ENCODE assay signal across 8 mouse cellular contexts in the genomic region with DNA sequence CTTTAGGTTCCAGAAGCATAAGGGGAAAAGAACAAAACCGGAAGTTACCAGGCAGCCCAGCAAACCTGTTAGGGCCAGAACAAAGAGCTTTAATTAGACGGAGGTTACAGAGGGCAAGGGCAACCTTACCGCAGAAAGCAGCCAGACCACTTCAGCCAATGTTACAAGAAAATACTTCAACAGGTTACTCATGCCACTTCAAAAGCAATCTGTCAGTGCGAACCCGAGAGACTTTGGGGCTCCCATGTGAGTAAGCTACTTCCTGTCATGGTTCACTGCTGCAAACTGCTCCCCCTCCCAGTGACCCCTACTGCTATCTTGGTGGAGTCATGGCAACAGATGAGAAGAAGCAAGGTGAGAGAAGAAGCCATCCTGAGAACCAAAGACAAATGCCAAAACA. TPM values are rescaled to one million over a fixed set of nuclear protein-coding genes. Genes with fewer than 3 reads are reported as not detected.
A peak's percentile ranks its signal among the peaks of the same experiment; 100 is the strongest.
DNase-seq lines count a peak whose midpoint lies in the region; ATAC-seq and TF ChIP-seq lines count a peak whose summit lies in the region.
"Had no signal": no experiment of that assay in that cellular context is flagged by ENCODE, and none has a peak within 500 bp of the region (broad histone marks: within the 10 kb centered on the region; RNA-seq: fewer than 3 reads in every experiment).

No protein-coding gene starts in this region.

- peaks cover 26% of the 10 kb centered on the region for H3K79me2 ChIP-seq in CH12.LX (replicated peaks; ENCODE audit: control insufficient read depth, extremely low read depth, insufficient read depth, poor library complexity, severe bottlenecking)

- H3K4me3 ChIP-seq in CH12.LX (replicated peaks in 1 of 3; ENCODE audit: low read depth in 2 of 3, low read length in 2 of 3, poor library complexity in 1 of 3): peak overlapping the region in 1 of 3 experiments; percentile 11
- no peak overlapping the region for H3K4me3 ChIP-seq in kidney, postnatal 0 days (replicated peaks; ENCODE audit: low read depth, low read length)
- H3K4me3 ChIP-seq: limb, embryonic 13.5 days had no signal

- peaks cover 7 to 58% of the 10 kb centered on the region in 2 experiments for H3K4me1 ChIP-seq in CH12.LX (ENCODE audit: control insufficient read depth in 1 of 2, insufficient read depth in 2 of 2)
- H3K4me1 ChIP-seq in kidney, postnatal 0 days (replicated peaks; ENCODE audit: insufficient read depth, low read length): peaks cover 14% of the 10 kb centered on the region; the same call in 1 of the 2 replicates

- H3K9ac ChIP-seq in CH12.LX (ENCODE audit: insufficient read depth, low read depth): peak overlapping the region; percentile 66
- H3K9ac ChIP-seq in kidney, postnatal 0 days (ENCODE audit: low read depth, low read length): no peak overlapping the region
- H3K9ac ChIP-seq: limb, embryonic 13.5 days had no signal

- H3K4me2 ChIP-seq in CH12.LX (ENCODE audit: insufficient read depth, low read depth, poor library complexity, severe bottlenecking): peak overlapping the region; percentile 94
- H3K4me2 ChIP-seq in kidney, postnatal 0 days (ENCODE audit: low read length): 0 out of 2 replicates have a peak overlapping the region, but pooled peaks have one; percentile 13
- H3K4me2 ChIP-seq: limb, embryonic 13.5 days had no signal

- H3K9me3 ChIP-seq in CH12.LX (replicated peaks; ENCODE audit: low read length): no peaks in the 10 kb centered on the region
- H3K9me3 ChIP-seq in kidney, postnatal 0 days (replicated peaks; ENCODE audit: low read length): no peaks in the 10 kb centered on the region
- H3K9me3 ChIP-seq: limb, embryonic 13.5 days had no signal

- WGBS in kidney, postnatal 0 days: 4% methylated on average over 5 of the region's 5 CpGs

- H3K36me3 ChIP-seq in CH12.LX (replicated peaks in 1 of 2; ENCODE audit: control insufficient read depth in 1 of 2, insufficient read depth in 1 of 2, low read length in 1 of 2): peaks cover 0 to 17% of the 10 kb centered on the region in 2 experiments
- H3K36me3 ChIP-seq in kidney, postnatal 0 days (ENCODE audit: insufficient read depth, low read length): no peaks in the 10 kb centered on the region
- H3K36me3 ChIP-seq: limb, embryonic 13.5 days had no signal

- peak; percentile 52 for DNase-seq in CH12.LX (ENCODE audit: extremely low read depth)
- peak; percentile 52 for DNase-seq in kidney, postnatal 0 days (ENCODE audit: low spot score)
- no peak for DNase-seq in layer of hippocampus, adult 9-10 months (ENCODE audit: low spot score)
- no peak for DNase-seq in right cerebral cortex, adult 2 months (ENCODE audit: low spot score in 2 of 2)
- no peak for DNase-seq in right cerebral cortex, postnatal 14 days

- TF ChIP-seq CTCF in CH12.LX (conservative IDR thresholded peaks at IDR 0.05 in 1 of 2, IDR thresholded peaks at IDR 0.05 in 1 of 2; ENCODE audit: low read depth in 2 of 2, low read length in 2 of 2): no peak
- no peak for TF ChIP-seq CTCF in kidney, postnatal 0 days (IDR thresholded peaks at IDR 0.05; ENCODE audit: low read depth)

- no peaks in the 10 kb centered on the region for H3K27me3 ChIP-seq in CH12.LX (replicated peaks)
- no peaks in the 10 kb centered on the region for H3K27me3 ChIP-seq in kidney, postnatal 0 days (ENCODE audit: insufficient read depth, low read length)
- H3K27me3 ChIP-seq: limb, embryonic 13.5 days had no signal

- peak overlapping the region; percentile 43; the same call in 1 of the 2 replicates for H3K27ac ChIP-seq in CH12.LX (ENCODE audit: insufficient read depth, low read depth)
- H3K27ac ChIP-seq in kidney, postnatal 0 days: peak overlapping the region; percentile 71
- H3K27ac ChIP-seq: limb, embryonic 13.5 days had no signal

- ATAC-seq in common myeloid progenitor, adult 5-6 weeks (replicated peaks; ENCODE audit: low read depth, poor library complexity, severe bottlenecking): peak; percentile 58
- ATAC-seq in kidney, postnatal 0 days (replicated peaks; ENCODE audit: low FRiP score, low read depth): peak; percentile 55
- peak; percentile 86 for ATAC-seq in neutrophil, adult 5-6 weeks (ENCODE audit: extremely low read depth, insufficient number of reproducible peaks, low FRiP score, poor library complexity, severe bottlenecking)

- TF ChIP-seq RAD21 in CH12.LX (IDR thresholded peaks at IDR 0.05; ENCODE audit: low read depth, low read length): no peak

- TF ChIP-seq POLR2A in CH12.LX (IDR thresholded peaks at IDR 0.05; ENCODE audit: low read depth, low read length): no peak

- TF ChIP-seq EP300 in CH12.LX (IDR thresholded peaks at IDR 0.05; ENCODE audit: low read length): no peak; the same call in 1 of the 2 replicates

- dilution Hi-C loops in CH12.LX (cut with MboI; ENCODE audit: extremely low pct_ligation_motif_present, extremely low pct_unique_long_range_greater_than_20kb, low sequenced_read_pairs): no loop called here

- in situ Hi-C loops in CH12.LX (cut with MboI; ENCODE audit: low pct_ligation_motif_present, low pct_unique_long_range_greater_than_20kb, low sequenced_read_pairs): no loop called here

TF ChIP-seq in CH12.LX, 34 proteins besides CTCF, POLR2A, EP300 and RAD21:
- TF ChIP-seq ZMIZ1 (IDR thresholded peaks at IDR 0.05; ENCODE audit: low read depth, low read length) (no peak), MYC (IDR thresholded peaks at IDR 0.05; ENCODE audit: low read depth, low read length) (peak; percentile 59; the same call in 1 of the 2 replicates), MXI1 (IDR thresholded peaks at IDR 0.05; ENCODE audit: low read depth, low read length) (0 out of 2 replicates have a peak, but pooled peaks have one; percentile 55), MAFK (IDR thresholded peaks at IDR 0.05; ENCODE audit: insufficient replicate concordance, low read length) (no peak), TBP (conservative IDR thresholded peaks at IDR 0.05; ENCODE audit: low read depth, low read length) (no peak), MEF2A (IDR thresholded peaks at IDR 0.05; ENCODE audit: borderline replicate concordance, low read depth, low read length) (peak; percentile 57; the same call in 1 of the 2 replicates), HCFC1 (IDR thresholded peaks at IDR 0.05; ENCODE audit: low read depth, low read length) (peak; percentile 27; the same call in 1 of the 2 replicates), JUND (conservative IDR thresholded peaks at IDR 0.05; ENCODE audit: low read depth, low read length) (no peak), BHLHE40 (IDR thresholded peaks at IDR 0.05; ENCODE audit: low read depth, low read length) (no peak; the same call in 1 of the 2 replicates), IRF4 (IDR thresholded peaks at IDR 0.05; ENCODE audit: low read depth, low read length) (0 out of 2 replicates have a peak, but pooled peaks have one; percentile 4), MAX (IDR thresholded peaks at IDR 0.05; ENCODE audit: low read length) (peak; percentile 35; the same call in 1 of the 2 replicates), ELF1 (IDR thresholded peaks at IDR 0.05; ENCODE audit: low read depth, low read length) (peak; percentile 75), KAT2A (IDR thresholded peaks at IDR 0.05; ENCODE audit: insufficient replicate concordance, low read length) (no peak), PAX5 (IDR thresholded peaks at IDR 0.05; ENCODE audit: low read length) (no peak), NELFE (IDR thresholded peaks at IDR 0.05; ENCODE audit: low read depth, low read length) (no peak; the same call in 1 of the 2 replicates), SIN3A (IDR thresholded peaks at IDR 0.05; ENCODE audit: low read length) (peak; percentile 56; the same call in 1 of the 2 replicates), UBTF (IDR thresholded peaks at IDR 0.05; ENCODE audit: low read depth, low read length) (no peak)

RNA-seq across cellular contexts. Expression of a gene that starts 18.0 kb away (rescaled TPM):
- 40.5 and 41.1 TPM in 2 replicates for total RNA-seq in CH12.LX (2012; rRNA removed)
- 71.0 and 77.1 TPM in 2 replicates for total RNA-seq in CH12.LX (2014; rRNA removed)
- 52.0 and 59.0 TPM in 2 replicates for polyA plus RNA-seq in CH12.LX (2012; ENCODE audit: insufficient read length, low read depth)
- 73.1 and 81.4 TPM in 2 replicates for total RNA-seq in common myeloid progenitor, adult 5-6 weeks (2017)
- 120 and 131 TPM in 2 replicates for polyA plus RNA-seq in kidney, postnatal 0 days (2015; fragmentation: Nextera tagmentation; extraction: Ambion mirVana)
- 316 and 327 TPM in 2 replicates for total RNA-seq in neutrophil, adult 5-6 weeks (2017)

Comparison
In these comparisons a context has a peak if more than half of its experiments do, and no peak if none do; other contexts are left out.
1. DNase-seq: peak in CH12.LX (single experiment) and kidney, postnatal 0 days (single experiment); none in layer of hippocampus, adult 9-10 months (single experiment), right cerebral cortex, adult 2 months (0 of 2) and right cerebral cortex, postnatal 14 days (single experiment).
2. Peak in every context shown above with its lines, with median percentiles within 50 percentile points of each other: ATAC-seq.